ENCODE assay signal across 8 mouse cellular contexts in genomic region chrX:43427111-43427510, GRCm38 (mm10). TPM values are rescaled to one million over a fixed set of nuclear protein-coding genes. Genes with fewer than 3 reads are reported as not detected.
DNase-seq lines count a peak whose midpoint lies in the region; ATAC-seq and TF ChIP-seq lines count a peak whose summit lies in the region.

No protein-coding gene starts in this region.

- ATAC-seq in hindbrain, embryonic 16.5 days: no peak
- no peak for ATAC-seq in midbrain, embryonic 14.5 days (ENCODE audit: low FRiP score, low TSS enrichment)

- peak overlapping the region; percentile 71 for H3K4me2 ChIP-seq in hindbrain, embryonic 16.5 days (ENCODE audit: low read length)
- peak overlapping the region; percentile 62 for H3K4me2 ChIP-seq in midbrain, embryonic 14.5 days (ENCODE audit: low read length)

- no peaks in the 10 kb centered on the region for H3K9me3 ChIP-seq in embryonic facial prominence, embryonic 10.5 days
- H3K9me3 ChIP-seq in hindbrain, embryonic 16.5 days (ENCODE audit: control insufficient read depth, low read length): no peaks in the 10 kb centered on the region
- no peaks in the 10 kb centered on the region for H3K9me3 ChIP-seq in midbrain, embryonic 14.5 days (ENCODE audit: control insufficient read depth, low read length)

- H3K9ac ChIP-seq in hindbrain, embryonic 16.5 days (ENCODE audit: low read depth, low read length): peak overlapping the region; percentile 60
- peak overlapping the region; percentile 43; the same call in 1 of the 2 replicates for H3K9ac ChIP-seq in midbrain, embryonic 14.5 days (replicated peaks; ENCODE audit: low read length)

- no peak overlapping the region for H3K27ac ChIP-seq in embryonic facial prominence, embryonic 10.5 days (replicated peaks)
- H3K27ac ChIP-seq in hindbrain, embryonic 16.5 days (ENCODE audit: low read depth, low read length): peak overlapping the region; percentile 44
- H3K27ac ChIP-seq in midbrain, embryonic 14.5 days (replicated peaks; ENCODE audit: low read depth, low read length): 0 out of 2 replicates have a peak overlapping the region, but pooled peaks have one; percentile 26
- H3K27ac ChIP-seq in thymus, adult 2 months (ENCODE audit: control insufficient read depth, insufficient read depth, low read length): no peak overlapping the region

- peak; percentile 60 to 68 for DNase-seq in cerebellum, adult 18-20 months
- DNase-seq in embryonic facial prominence, embryonic 10.5 days (ENCODE audit: low spot score): peak; percentile 8
- DNase-seq in midbrain, embryonic 14.5 days: peak; percentile 46
- DNase-seq in urinary bladder, postnatal 4 days (ENCODE audit: low spot score in 2 of 2): no peak
- no peak for DNase-seq in thymus, postnatal 25 days
- DNase-seq in thymus, adult 2 months: no peak
- DNase-seq in ovary, postnatal 10 days (ENCODE audit: low spot score): no peak

- no peaks in the 10 kb centered on the region for H3K36me3 ChIP-seq in embryonic facial prominence, embryonic 10.5 days (replicated peaks)
- H3K36me3 ChIP-seq in hindbrain, embryonic 16.5 days (ENCODE audit: control insufficient read depth, insufficient read depth, low read length): no peaks in the 10 kb centered on the region
- no peaks in the 10 kb centered on the region for H3K36me3 ChIP-seq in midbrain, embryonic 14.5 days (ENCODE audit: control insufficient read depth, insufficient read depth, low read length)
- no peaks in the 10 kb centered on the region for H3K36me3 ChIP-seq in thymus, adult 2 months (ENCODE audit: control insufficient read depth, insufficient read depth, low read length)

- H3K4me1 ChIP-seq in embryonic facial prominence, embryonic 10.5 days: 0 out of 2 replicates have a peak, but pooled peaks cover 2% of the 10 kb centered on the region
- H3K4me1 ChIP-seq in hindbrain, embryonic 16.5 days (ENCODE audit: control insufficient read depth, insufficient read depth, low read depth, low read length): no peaks in the 10 kb centered on the region
- no peaks in the 10 kb centered on the region for H3K4me1 ChIP-seq in midbrain, embryonic 14.5 days (ENCODE audit: control insufficient read depth, insufficient read depth, low read length)
- H3K4me1 ChIP-seq in thymus, adult 2 months (replicated peaks; ENCODE audit: control insufficient read depth, insufficient read depth, low read length): no peaks in the 10 kb centered on the region

- no peak for TF ChIP-seq CTCF in thymus, adult 2 months (IDR thresholded peaks at IDR 0.05; ENCODE audit: borderline replicate concordance, control insufficient read depth, extremely low read depth, insufficient read depth, low read length, poor library complexity)

- H3K4me3 ChIP-seq in embryonic facial prominence, embryonic 10.5 days: no peak overlapping the region
- H3K4me3 ChIP-seq in hindbrain, embryonic 16.5 days (ENCODE audit: low read length): peak overlapping the region; percentile 51
- H3K4me3 ChIP-seq in midbrain, embryonic 14.5 days (replicated peaks; ENCODE audit: low read depth, low read length): peak overlapping the region; percentile 41
- no peak overlapping the region for H3K4me3 ChIP-seq in thymus, adult 2 months (ENCODE audit: control insufficient read depth, insufficient read depth, low read length)

- no peak for TF ChIP-seq POLR2A in thymus, adult 2 months (IDR thresholded peaks at IDR 0.05; ENCODE audit: control insufficient read depth, extremely low read depth, insufficient read depth, low read length, poor library complexity)

- H3K27me3 ChIP-seq in embryonic facial prominence, embryonic 10.5 days (replicated peaks; ENCODE audit: low read depth, poor library complexity, severe bottlenecking): peaks cover 38% of the 10 kb centered on the region
- H3K27me3 ChIP-seq in hindbrain, embryonic 16.5 days (replicated peaks; ENCODE audit: control insufficient read depth, insufficient read depth, low read length): no peaks in the 10 kb centered on the region
- no peaks in the 10 kb centered on the region for H3K27me3 ChIP-seq in midbrain, embryonic 14.5 days (ENCODE audit: control insufficient read depth, insufficient read depth, low read length)
- H3K27me3 ChIP-seq in thymus, adult 2 months (ENCODE audit: control insufficient read depth, insufficient read depth, low read length): no peaks in the 10 kb centered on the region

- 19% methylated on average over 10 of the region's 10 CpGs for WGBS in embryonic facial prominence, embryonic 10.5 days
- WGBS in hindbrain, embryonic 16.5 days: 17% methylated on average over 10 of the region's 10 CpGs
- WGBS in midbrain, embryonic 14.5 days: 27% methylated on average over 10 of the region's 10 CpGs
- 16% methylated on average over 10 of the region's 10 CpGs for WGBS in thymus, adult 2 months

RNA-seq across cellular contexts. Expression of gene Tenm1, which starts 1.8 kb away (rescaled TPM):
- 0.31 and 0.61 TPM in 2 replicates for polyA plus RNA-seq in embryonic facial prominence, embryonic 10.5 days (2016; fragmentation: Nextera tagmentation; extraction: Ambion mirVana)
- 31.7 and 35.7 TPM in 2 replicates for polyA plus RNA-seq in hindbrain, embryonic 16.5 days (2015; fragmentation: Nextera tagmentation; extraction: Ambion mirVana)
- polyA plus RNA-seq in midbrain, embryonic 14.5 days (2014; fragmentation: Nextera tagmentation; extraction: Ambion mirVana): 27.9 and 34.4 TPM in 2 replicates
- polyA plus RNA-seq in thymus, adult 2 months (2012; rRNA removed): 0.42 and 0.50 TPM in 2 replicates

Comparison
In these comparisons a context has a peak if more than half of its experiments do, and no peak if none do; other contexts are left out.
1. DNase-seq: peak in cerebellum, adult 18-20 months (2 of 2), embryonic facial prominence, embryonic 10.5 days (single experiment) and midbrain, embryonic 14.5 days (single experiment); none in urinary bladder, postnatal 4 days (0 of 2), thymus, postnatal 25 days (single experiment), thymus, adult 2 months (single experiment) and ovary, postnatal 10 days (single experiment).
2. H3K27ac ChIP-seq: peak in hindbrain, embryonic 16.5 days (single experiment) and midbrain, embryonic 14.5 days (single experiment); none in embryonic facial prominence, embryonic 10.5 days (single experiment) and thymus, adult 2 months (single experiment).
3. H3K4me3 ChIP-seq: peak in hindbrain, embryonic 16.5 days (single experiment) and midbrain, embryonic 14.5 days (single experiment); none in embryonic facial prominence, embryonic 10.5 days (single experiment) and thymus, adult 2 months (single experiment).
4. RNA of gene Tenm1, which starts 1.8 kb away (polyA plus RNA-seq): 31.7 to 35.7 TPM in hindbrain, embryonic 16.5 days and 27.9 to 34.4 TPM in midbrain, embryonic 14.5 days; 0.31 to 0.61 TPM in embryonic facial prominence, embryonic 10.5 days and 0.42 to 0.50 TPM in thymus, adult 2 months; every median in the first group is over 10 times any median in the second.